Mouse (Mus musculus) spleen, adult 2 months (tissue): ENCODE results near the gene Ephb1. TPM values are rescaled to one million over a fixed set of nuclear protein-coding genes. Genes with fewer than 3 reads are reported as not detected.

Experiments
- DNase-seq, 2 experiments: peaks; one replicate each; pipeline versions ENCODE4 v3.0.0 to v3.0.0-alpha.2; 2012 to 2021; ENCODE audit warnings: low spot score in 2 of 2, low read depth in 1 of 2
- H3K27ac ChIP-seq: fragments of 200-500 bp; 2 replicates; pipeline ENCODE4 v1.5.1; 2012; ENCODE audit warnings: low read length, inconsistent platforms; ENCODE audit not compliant: insufficient read depth
- H3K27me3 ChIP-seq: fragments of 200-500 bp; 2 replicates; pipeline ENCODE4 v1.6.1; 2012; ENCODE audit warnings: mild to moderate bottlenecking, moderate library complexity, low read length, inconsistent platforms; ENCODE audit not compliant: control insufficient read depth, insufficient read depth
- H3K36me3 ChIP-seq: fragments of 200-500 bp; 2 replicates; pipeline ENCODE4 v1.6.1; 2012; ENCODE audit warnings: mild to moderate bottlenecking, low read length, inconsistent platforms; ENCODE audit not compliant: control insufficient read depth, insufficient read depth
- H3K4me1 ChIP-seq: fragments of 200-500 bp; 2 replicates; pipeline ENCODE4 v1.6.1; 2011; ENCODE audit warnings: inconsistent platforms; ENCODE audit not compliant: control insufficient read depth, insufficient read depth, insufficient read length
- H3K4me3 ChIP-seq: fragments of 200-500 bp; 2 replicates; pipeline ENCODE4 v1.5.1; 2011; ENCODE audit warnings: mild to moderate bottlenecking, inconsistent platforms; ENCODE audit not compliant: insufficient read depth, insufficient read length; ENCODE audit errors: extremely low read depth
- CTCF ChIP-seq: fragments of 200-500 bp; IDR thresholded peaks from 2 replicates; pipeline ENCODE4 v1.5.1; 2011; ENCODE audit warnings: mild to moderate bottlenecking, inconsistent platforms; ENCODE audit not compliant: insufficient read depth, insufficient read length, insufficient replicate concordance; ENCODE audit errors: extremely low read depth
- POLR2A ChIP-seq: fragments of 200-500 bp; IDR thresholded peaks from 2 replicates; pipeline ENCODE4 v1.6.1; 2011; ENCODE audit warnings: low read depth, low read length, inconsistent platforms
- WGBS: fragments of 180-500 bp; shearing (Covaris S2); methylation state at CpG from one replicate; pipeline ENCODE4 v1.1.7; 2018; 5-methylcytosine and 5-hydroxymethylcytosine counted together
- polyA plus RNA-seq: library from polyadenylated mRNA; depleted of rRNA; stranded (reverse); fragments of >200 nt; gene quantifications from 2 replicates; pipeline ENCODE4 v1.2.3, GENCODE M21; 2012

The Ephb1 gene
- polyA plus RNA-seq, 1 experiment, result 0.32 TPM

DNA sequence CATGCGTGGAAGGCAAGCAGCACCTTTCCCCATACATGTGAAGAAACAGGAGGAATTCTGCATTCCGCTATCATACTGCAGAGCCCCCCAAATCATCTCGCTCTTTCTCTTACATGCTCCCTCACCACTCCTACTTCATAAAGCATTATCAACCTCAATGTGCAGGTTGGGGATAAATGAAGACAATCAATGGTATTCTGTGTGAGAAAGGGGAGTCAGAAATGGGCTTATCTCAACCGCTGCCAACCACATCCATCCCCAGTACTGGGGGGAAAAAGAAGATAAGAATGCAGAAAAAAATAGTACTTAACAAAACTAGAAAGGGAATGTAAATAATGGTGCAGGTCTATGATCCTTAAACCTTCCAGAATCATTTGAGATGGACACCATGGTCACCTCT is 408.7 kb downstream of the Ephb1 start:
- TF ChIP-seq CTCF, result no peak
- no peaks in the 10 kb centered on the region for H3K4me1 ChIP-seq
- no peaks in the 10 kb centered on the region for H3K36me3 ChIP-seq
- no peak for DNase-seq
- no peak overlapping the region for H3K4me3 ChIP-seq
- 84% methylated on average over 4 of the region's 4 CpGs for WGBS
- no peak overlapping the region for H3K27ac ChIP-seq
- H3K27me3 ChIP-seq, result no peaks in the 10 kb centered on the region

DNA sequence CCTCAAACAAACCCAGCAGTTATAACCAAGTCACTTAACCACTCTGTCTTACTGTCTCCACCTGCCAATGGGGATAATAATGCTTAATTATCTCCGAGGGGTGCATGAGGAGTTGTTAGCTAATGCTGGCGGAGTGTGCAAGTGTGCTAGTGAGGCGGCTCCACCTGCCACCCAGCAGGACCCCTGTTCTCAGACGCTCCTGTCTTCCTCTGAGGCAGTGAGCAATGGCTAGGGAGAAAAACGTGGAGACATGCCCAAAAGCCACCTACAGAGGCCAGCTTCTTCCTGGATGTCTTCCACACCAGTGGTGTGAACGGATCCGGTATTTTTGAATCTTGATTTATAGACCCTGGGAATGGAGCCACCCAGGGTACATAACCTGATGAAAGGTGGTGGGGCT is 409.2 kb downstream of the Ephb1 start:
- H3K4me1 ChIP-seq, result no peaks in the 10 kb centered on the region
- no peak for TF ChIP-seq CTCF
- TF ChIP-seq POLR2A, result no peak

DNA sequence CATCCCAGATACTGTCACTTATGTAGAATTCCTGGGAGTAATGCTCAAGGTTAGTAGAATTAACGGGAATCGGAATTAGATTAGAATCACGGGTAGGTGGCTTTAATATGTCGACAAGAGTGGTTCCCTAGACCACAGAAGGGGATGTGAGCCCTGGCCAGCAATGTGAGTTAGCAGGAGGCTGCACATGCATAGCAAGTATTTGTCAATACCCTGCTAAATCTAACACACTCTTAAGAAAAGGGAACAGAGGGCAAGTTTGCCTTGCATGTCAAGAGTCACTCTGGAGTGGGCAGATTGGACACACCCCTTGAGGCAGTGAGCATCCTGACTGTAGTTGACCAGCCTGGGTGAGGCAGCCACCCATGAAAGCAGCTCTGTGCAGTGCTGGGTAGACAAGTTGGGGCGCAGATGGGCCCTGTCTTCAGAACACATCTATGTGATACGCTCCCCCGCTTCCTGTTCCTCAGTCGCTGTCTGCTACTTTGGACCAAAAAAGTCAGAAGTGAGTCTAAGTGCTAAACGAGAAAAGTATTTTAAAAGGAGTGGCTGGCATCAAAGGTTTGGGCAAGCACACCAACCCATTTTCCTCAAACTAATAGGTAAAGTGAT is 412.3 kb downstream of the Ephb1 start:
- Histone ChIP-seq H3K27me3 (no peaks in the 10 kb centered on the region), H3K4me1 (no peaks in the 10 kb centered on the region), H3K27ac (no peak overlapping the region), H3K4me3 (no peak overlapping the region), H3K36me3 (no peaks in the 10 kb centered on the region)
- WGBS, result 72% methylated on average over 9 of the region's 9 CpGs
- TF ChIP-seq CTCF, result no peak
- no peak for TF ChIP-seq POLR2A
- no peak for DNase-seq

More for the DNA sequence above, 409.2 kb downstream of the Ephb1 start:
- Histone ChIP-seq H3K36me3 (no peaks in the 10 kb centered on the region), H3K27ac (no peak overlapping the region), H3K4me3 (no peak overlapping the region), H3K27me3 (no peaks in the 10 kb centered on the region)
- WGBS, result 79% methylated on average over 7 of the region's 7 CpGs
- DNase-seq, result no peak

DNA sequence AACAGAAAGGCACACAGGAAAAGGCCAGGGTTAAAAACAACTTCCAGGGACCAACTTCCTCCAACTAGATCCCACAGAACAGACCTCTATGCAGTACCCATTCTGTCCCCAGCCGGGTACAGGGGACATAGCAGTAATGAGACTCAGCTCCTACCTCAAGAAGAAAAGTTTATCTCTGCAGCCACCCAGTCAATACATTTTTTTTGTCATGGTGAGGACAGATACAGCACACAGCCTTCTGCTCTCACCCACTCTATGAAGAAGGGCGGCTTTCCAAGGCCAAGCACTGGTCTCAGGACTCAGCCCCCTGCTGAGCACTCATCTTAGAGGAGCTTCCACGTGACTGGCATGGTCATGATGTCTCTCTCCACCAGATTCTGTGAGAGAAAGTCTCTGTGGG is 414.3 kb downstream of the Ephb1 start:
- Histone ChIP-seq H3K4me3 (no peak overlapping the region), H3K27me3 (no peaks in the 10 kb centered on the region), H3K27ac (no peak overlapping the region), H3K4me1 (no peaks in the 10 kb centered on the region), H3K36me3 (no peaks in the 10 kb centered on the region)
- no peak for DNase-seq
- 47% methylated on average over 3 of the region's 3 CpGs for WGBS
- TF ChIP-seq POLR2A (no peak), CTCF (no peak)

DNA sequence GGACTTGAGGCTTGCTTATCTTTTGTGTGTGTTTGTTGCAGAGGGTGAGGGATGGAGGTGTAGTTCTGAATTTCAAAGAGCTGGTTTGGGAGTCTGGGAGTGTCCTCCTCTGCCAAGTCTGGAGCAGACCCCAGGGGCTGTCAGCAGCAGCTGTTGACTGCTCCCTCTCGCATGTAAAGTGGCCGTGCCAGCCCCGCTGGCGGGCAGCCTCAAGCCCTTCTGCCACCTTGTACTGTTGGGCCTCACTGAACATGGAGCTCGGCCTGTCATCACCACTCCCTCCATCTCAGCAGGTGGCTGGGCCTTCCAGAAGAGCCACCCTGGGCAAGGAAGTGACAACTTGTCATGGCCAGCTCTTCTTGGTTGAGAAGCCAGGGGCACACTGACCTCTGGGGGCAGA is 415.5 kb downstream of the Ephb1 start:
- 97% methylated on average over 5 of the region's 5 CpGs for WGBS
- H3K36me3 ChIP-seq, result no peaks in the 10 kb centered on the region
- H3K27me3 ChIP-seq, result no peaks in the 10 kb centered on the region
- no peak for DNase-seq
- no peaks in the 10 kb centered on the region for H3K4me1 ChIP-seq
- H3K27ac ChIP-seq, result no peak overlapping the region
- H3K4me3 ChIP-seq, result no peak overlapping the region
- TF ChIP-seq CTCF (no peak), POLR2A (no peak)

DNA sequence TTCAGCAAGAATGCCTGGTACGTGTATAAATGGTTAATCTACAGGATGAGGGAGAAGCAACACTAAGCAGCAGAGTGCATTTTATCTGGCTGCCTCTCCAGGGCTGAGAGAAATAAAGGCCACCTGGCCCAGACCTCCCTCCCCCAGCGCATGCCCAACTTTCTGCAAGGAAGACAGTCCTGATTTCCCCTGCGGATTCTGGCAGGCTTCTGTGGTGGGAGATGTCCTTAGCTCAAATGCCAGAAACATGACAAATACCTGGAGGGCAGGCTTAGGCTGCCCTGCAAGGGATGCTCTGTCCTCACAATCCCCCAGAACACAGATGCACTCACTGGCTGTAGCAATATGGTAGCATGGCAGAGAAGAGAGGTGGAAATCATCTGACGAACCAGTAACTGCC is 416.4 kb downstream of the Ephb1 start:
- Histone ChIP-seq H3K4me3 (no peak overlapping the region), H3K36me3 (no peaks in the 10 kb centered on the region), H3K4me1 (no peaks in the 10 kb centered on the region), H3K27ac (no peak overlapping the region), H3K27me3 (no peaks in the 10 kb centered on the region)
- 92% methylated on average over 4 of the region's 4 CpGs for WGBS
- no peak for DNase-seq
- TF ChIP-seq POLR2A, result no peak
- no peak for TF ChIP-seq CTCF

DNA sequence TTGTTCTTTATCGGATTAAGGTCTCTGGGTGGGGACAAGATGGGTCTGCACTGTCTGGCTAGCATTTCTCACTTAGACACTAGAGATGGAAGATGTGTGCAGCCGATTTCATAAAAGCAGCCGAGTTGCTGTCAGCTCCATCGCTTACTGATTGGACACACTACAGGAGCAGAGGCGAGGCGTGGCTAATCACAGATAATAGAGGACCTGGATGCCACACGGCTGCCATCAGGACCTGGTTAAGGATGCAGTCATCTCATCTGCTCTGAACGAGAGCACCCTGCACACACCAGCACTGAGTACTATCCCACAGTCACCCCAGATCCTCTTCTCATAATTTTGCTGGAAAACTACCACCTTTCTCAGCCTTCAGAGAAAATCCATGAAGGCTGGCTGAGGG is 419.6 kb downstream of the Ephb1 start:
- Histone ChIP-seq H3K27ac (no peak overlapping the region), H3K36me3 (no peaks in the 10 kb centered on the region), H3K4me1 (no peaks in the 10 kb centered on the region), H3K27me3 (no peaks in the 10 kb centered on the region), H3K4me3 (no peak overlapping the region)
- DNase-seq, result no peak
- 90% methylated on average over 8 of the region's 8 CpGs for WGBS
- no peak for TF ChIP-seq CTCF
- TF ChIP-seq POLR2A, result no peak

DNA sequence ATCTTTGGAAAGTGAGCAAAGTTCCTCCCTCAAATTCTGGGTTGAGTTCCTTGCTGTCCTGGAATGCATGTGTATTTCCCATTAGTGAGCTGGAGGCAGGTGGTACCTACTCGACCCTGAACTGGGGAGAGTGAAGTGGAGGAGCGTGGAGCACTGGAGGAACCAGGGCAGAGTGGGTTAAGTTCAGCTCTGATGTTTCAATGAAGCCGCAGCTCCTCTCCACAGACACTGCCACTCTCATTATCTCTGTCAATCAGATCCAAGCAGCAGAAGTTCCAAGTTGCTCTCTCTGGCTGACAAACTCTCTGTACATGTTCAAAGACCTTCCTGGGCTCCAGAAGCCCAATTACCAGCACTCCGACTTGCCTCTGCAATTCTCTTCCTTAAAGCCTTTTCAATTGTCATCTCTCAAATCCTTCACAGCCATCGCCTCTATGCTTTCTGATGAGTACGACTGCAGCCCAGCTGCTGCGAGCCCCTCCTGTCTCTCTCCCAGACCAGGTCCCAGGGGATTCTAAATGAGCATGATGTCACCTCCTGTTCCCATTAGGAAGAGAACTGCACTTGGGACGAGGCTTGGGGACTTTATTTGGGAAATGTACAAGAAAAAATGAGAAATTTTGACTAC is 420.4 kb downstream of the Ephb1 start:
- 68% methylated on average over 8 of the region's 8 CpGs for WGBS
- Histone ChIP-seq H3K4me1 (no peaks in the 10 kb centered on the region), H3K36me3 (no peaks in the 10 kb centered on the region), H3K27ac (no peak overlapping the region), H3K27me3 (no peaks in the 10 kb centered on the region), H3K4me3 (no peak overlapping the region)
- TF ChIP-seq CTCF, result no peak
- TF ChIP-seq POLR2A, result no peak
- DNase-seq, result no peak
